Mouse (Mus musculus) heart, postnatal 0 days (tissue): ENCODE measurements around the gene Prtg.

ENCODE experiments used
- CTCF ChIP-seq: IDR thresholded peaks from 2 replicates; pipeline ENCODE4 v1.5.1; 2016; ENCODE audit warnings: antibody characterized with exemption, control low read depth, low read depth
- EP300 ChIP-seq: IDR thresholded peaks from 2 replicates; pipeline ENCODE4 v1.6.1; 2016; ENCODE audit warnings: antibody characterized with exemption, low read depth

- no peak for TF ChIP-seq CTCF
- no peak for TF ChIP-seq EP300
Observed at GRCm38 (mm10) chr9:72915728-72916127, 109.1 kb downstream of the Prtg start.
